Mouse (Mus musculus) forebrain, embryonic 16.5 days (tissue): ENCODE results near the gene Rimklb. TPM values are rescaled to one million over a fixed set of nuclear protein-coding genes. Genes with fewer than 3 reads are reported as not detected.
"Not testable (repeated sequence)": the region's sequence is repeated elsewhere in the genome, so short reads cannot be mapped to it uniquely, and the experiment has no call there.

ENCODE experiments used
- ATAC-seq: fragments of 200-750 bp; cut with Nextera tagmentation; 2 replicates; pipeline ENCODE4 v1.8.0; 2017; ENCODE audit warnings: mild to moderate bottlenecking, moderate library complexity
- H3K27ac ChIP-seq: fragments of 300-500 bp; sonication (generic); 2 replicates; pipeline ENCODE4 v1.5.1; 2014; ENCODE audit warnings: low read length, control low read depth
- H3K27me3 ChIP-seq: fragments of 300-500 bp; sonication (generic); replicated peaks from 2 replicates; pipeline ENCODE4 v1.6.1; 2014; ENCODE audit warnings: low read length; ENCODE audit not compliant: control insufficient read depth, insufficient read depth
- H3K36me3 ChIP-seq: fragments of 300-500 bp; sonication (generic); 2 replicates; pipeline ENCODE4 v1.6.1; 2014; ENCODE audit not compliant: control insufficient read depth, insufficient read depth
- H3K4me1 ChIP-seq: fragments of 300-500 bp; sonication (generic); replicated peaks from 2 replicates; pipeline ENCODE4 v1.6.1; 2014; ENCODE audit warnings: low read length; ENCODE audit not compliant: control insufficient read depth, insufficient read depth
- H3K4me2 ChIP-seq: fragments of 300-500 bp; sonication (generic); 2 replicates; pipeline ENCODE4 v1.6.1; 2014; ENCODE audit warnings: mild to moderate bottlenecking, low read length, control low read depth
- H3K4me3 ChIP-seq: fragments of 300-500 bp; sonication (generic); replicated peaks from 2 replicates; pipeline ENCODE4 v1.5.1; 2014; ENCODE audit warnings: mild to moderate bottlenecking, low read length, control low read depth
- H3K9ac ChIP-seq: fragments of 300-500 bp; sonication (generic); replicated peaks from 2 replicates; pipeline ENCODE4 v1.6.1; 2014; ENCODE audit warnings: low read depth, low read length, control low read depth
- H3K9me3 ChIP-seq: fragments of 300-500 bp; sonication (generic); 2 replicates; pipeline ENCODE4 v1.6.1; 2016; ENCODE audit warnings: low read length; ENCODE audit not compliant: control insufficient read depth
- WGBS: fragments of 180-500 bp; shearing (Covaris S2); extraction: QIAGEN DNeasy Blood & Tissue Kit; methylation state at CpG from one replicate; pipeline ENCODE4 v1.1.7; 2014; 5-methylcytosine and 5-hydroxymethylcytosine counted together
- polyA plus RNA-seq: library from polyadenylated mRNA; unstranded; fragments of >200 nt; fragmentation: Nextera tagmentation; extraction: Ambion mirVana; gene quantifications from 2 replicates; pipeline ENCODE4 v1.2.1, GENCODE M21; 2015

The Rimklb gene
- polyA plus RNA-seq, result 97.3 and 97.9 TPM in 2 replicates

DNA sequence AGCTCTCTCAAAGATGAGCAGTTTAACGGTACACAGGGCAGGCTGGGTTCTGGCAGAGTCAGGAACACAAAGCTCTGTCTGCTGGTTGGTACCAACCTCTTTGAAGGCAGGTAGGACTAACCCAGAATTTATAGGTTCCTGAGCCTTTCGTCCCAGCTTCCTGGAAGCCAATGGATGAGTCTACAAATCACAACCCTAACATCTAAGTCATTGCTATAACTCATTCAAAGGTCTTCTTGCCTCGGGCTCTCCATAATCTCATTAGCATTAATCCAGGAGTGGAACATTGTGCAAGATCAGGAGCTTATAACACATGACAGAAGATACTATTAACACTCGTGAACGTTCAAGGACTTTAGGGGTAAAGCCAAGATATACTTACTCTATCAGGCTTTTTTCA, at the start of gene Rimklb:
Gene Rimklb, minus strand, starts transcription at position 101 of the 400 bp plus-strand sequence.
- H3K27ac ChIP-seq, result no peak within 1 kb of the TSS
- no peak within 1 kb of the TSS for H3K4me3 ChIP-seq
- H3K4me2 ChIP-seq, result no peak within 1 kb of the TSS
- no peak within 1 kb of the TSS for H3K9ac ChIP-seq
- peaks cover 25% of the 10 kb centered on the region for H3K4me1 ChIP-seq
- H3K36me3 ChIP-seq, result no peaks in the 10 kb centered on the region
- H3K27me3 ChIP-seq, result no peaks in the 10 kb centered on the region
- no peaks in the 10 kb centered on the region for H3K9me3 ChIP-seq
- ATAC-seq, result no peak
- 72% methylated on average over 5 of the region's 5 CpGs for WGBS

DNA sequence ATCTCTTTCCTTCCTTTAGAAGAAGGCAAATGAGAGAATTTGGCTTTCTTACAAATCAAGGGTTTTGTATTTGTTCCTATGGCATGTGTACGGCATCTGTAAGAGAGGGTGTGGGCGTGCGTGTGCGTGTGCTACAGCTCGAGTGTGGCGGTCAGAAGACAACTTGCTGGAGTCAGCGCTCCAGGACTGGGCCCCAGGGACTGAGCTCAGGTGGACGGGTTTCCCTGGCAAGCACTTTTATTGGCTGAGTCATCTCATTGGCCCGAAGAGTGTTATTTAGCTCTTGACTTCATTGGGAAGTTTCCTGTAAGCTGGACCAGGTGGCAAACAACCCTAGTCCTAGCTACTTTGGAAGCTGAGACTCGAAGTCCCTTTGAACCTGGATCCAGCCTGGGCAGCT, 47.4 kb upstream of the Rimklb start:
- WGBS, result 79% methylated on average over 10 of the region's 10 CpGs
- no peak overlapping the region for H3K4me2 ChIP-seq
- no peak overlapping the region for H3K9ac ChIP-seq
- H3K27ac ChIP-seq, result no peak overlapping the region
- H3K36me3 ChIP-seq, result no peaks in the 10 kb centered on the region
- no peak overlapping the region for H3K4me3 ChIP-seq
- H3K4me1 ChIP-seq, result no peaks in the 10 kb centered on the region
- H3K27me3 ChIP-seq, result no peaks in the 10 kb centered on the region
- H3K9me3 ChIP-seq, result no peaks in the 10 kb centered on the region
- no peak for ATAC-seq

DNA sequence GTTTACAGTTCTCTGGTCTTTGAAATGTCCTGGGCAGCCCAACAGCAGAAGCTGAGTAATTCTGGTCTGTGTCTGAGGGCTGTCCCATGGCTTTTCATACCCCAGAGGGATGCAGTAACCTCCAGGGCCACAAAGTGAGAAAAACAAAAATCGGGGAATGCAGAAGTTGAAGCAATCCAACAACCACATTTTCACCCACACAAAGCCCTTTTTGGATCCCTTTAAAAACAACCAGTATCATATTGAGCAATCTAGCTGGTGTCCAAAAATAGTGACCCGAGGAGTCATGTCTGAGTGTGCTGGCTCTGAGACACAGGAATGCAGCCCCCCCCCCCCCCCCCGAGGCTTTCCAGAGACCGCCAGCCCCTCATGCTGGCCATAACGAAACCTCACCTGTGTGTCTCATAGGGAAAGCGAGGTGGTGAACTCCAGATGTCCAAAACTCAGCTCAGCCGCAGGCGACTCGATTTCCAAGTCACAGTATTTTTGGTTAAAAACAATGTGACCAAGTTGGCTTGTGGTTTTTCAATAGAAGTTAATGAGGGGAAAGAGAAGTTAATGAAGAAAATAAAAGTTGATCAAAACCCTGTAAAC, 46.8 kb upstream of the Rimklb start:
- no peak overlapping the region for H3K4me2 ChIP-seq
- ATAC-seq, result no peak
- WGBS, result 81% methylated on average over 9 of the region's 9 CpGs
- no peaks in the 10 kb centered on the region for H3K36me3 ChIP-seq
- H3K9ac ChIP-seq, result no peak overlapping the region
- H3K4me3 ChIP-seq, result no peak overlapping the region
- H3K4me1 ChIP-seq, result no peaks in the 10 kb centered on the region
- no peaks in the 10 kb centered on the region for H3K9me3 ChIP-seq
- no peak overlapping the region for H3K27ac ChIP-seq
- H3K27me3 ChIP-seq, result no peaks in the 10 kb centered on the region

GRCm38 (mm10) chr6:122544672-122545071, 46.1 kb upstream of the Rimklb start:
- WGBS, result 100% methylated on average over 1 of the region's 1 CpGs
- H3K27me3 ChIP-seq, result no peaks in the 10 kb centered on the region
- no peak for ATAC-seq

DNA sequence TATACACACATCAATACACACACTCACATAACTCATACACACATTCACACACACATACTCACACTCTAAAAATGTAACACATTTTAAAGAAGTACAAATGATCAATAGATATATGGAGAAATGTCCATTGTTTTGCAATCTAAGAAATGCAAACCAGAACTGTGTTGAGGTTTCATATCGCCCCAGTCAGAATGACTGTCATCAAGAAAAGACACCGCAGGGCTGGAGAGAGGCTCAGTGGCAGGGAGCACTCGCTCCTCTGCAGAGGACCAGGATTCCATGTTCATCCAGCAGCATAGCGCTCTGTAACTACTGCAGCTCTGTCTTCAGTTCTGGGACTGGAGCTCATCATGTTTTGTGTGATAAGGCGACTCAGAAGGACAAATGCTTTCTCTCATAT, 45.0 kb upstream of the Rimklb start:
- H3K27ac ChIP-seq, result no peak overlapping the region
- no peaks in the 10 kb centered on the region for H3K9me3 ChIP-seq
- H3K9ac ChIP-seq, result no peak overlapping the region
- H3K4me2 ChIP-seq, result no peak overlapping the region
- H3K4me1 ChIP-seq, result no peaks in the 10 kb centered on the region
- 87% methylated on average over 5 of the region's 5 CpGs for WGBS
- H3K36me3 ChIP-seq, result no peaks in the 10 kb centered on the region
- H3K4me3 ChIP-seq, result no peak overlapping the region
- no peaks in the 10 kb centered on the region for H3K27me3 ChIP-seq
- ATAC-seq, result no peak

More at GRCm38 (mm10) chr6:122544672-122545071, 46.1 kb upstream of the Rimklb start:
- Histone ChIP-seq H3K9me3 (no peaks in the 10 kb centered on the region), H3K4me2 (no peak overlapping the region), H3K9ac (no peak overlapping the region), H3K4me1 (no peaks in the 10 kb centered on the region), H3K4me3 (no peak overlapping the region), H3K27ac (no peak overlapping the region), H3K36me3 (no peaks in the 10 kb centered on the region)

DNA sequence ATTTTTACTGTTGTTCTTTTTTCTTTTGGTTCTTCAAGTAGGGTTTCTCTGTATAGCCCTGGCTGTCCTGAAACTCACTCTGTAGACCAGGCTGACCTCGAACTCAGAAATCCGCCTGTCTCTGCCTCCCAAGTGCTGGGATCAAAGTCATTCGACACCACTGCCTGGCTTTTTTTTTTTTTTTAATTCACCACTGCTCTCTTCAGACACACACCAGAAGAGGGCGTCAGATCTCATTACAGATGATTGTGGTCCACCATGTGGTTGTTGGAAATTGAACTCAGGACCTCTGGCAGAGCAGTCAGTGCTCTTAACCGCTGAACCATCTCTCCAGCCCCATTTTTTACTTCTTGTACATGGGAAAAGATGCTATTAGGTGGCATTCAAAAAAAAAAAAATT, 43.9 kb upstream of the Rimklb start:
- H3K9ac ChIP-seq, H3K4me3 ChIP-seq, H3K9me3 ChIP-seq, H3K4me2 ChIP-seq, ATAC-seq, H3K36me3 ChIP-seq, H3K4me1 ChIP-seq, H3K27ac ChIP-seq, H3K27me3 ChIP-seq: not testable (repeated sequence)
- 79% methylated on average over 5 of the region's 5 CpGs for WGBS

DNA sequence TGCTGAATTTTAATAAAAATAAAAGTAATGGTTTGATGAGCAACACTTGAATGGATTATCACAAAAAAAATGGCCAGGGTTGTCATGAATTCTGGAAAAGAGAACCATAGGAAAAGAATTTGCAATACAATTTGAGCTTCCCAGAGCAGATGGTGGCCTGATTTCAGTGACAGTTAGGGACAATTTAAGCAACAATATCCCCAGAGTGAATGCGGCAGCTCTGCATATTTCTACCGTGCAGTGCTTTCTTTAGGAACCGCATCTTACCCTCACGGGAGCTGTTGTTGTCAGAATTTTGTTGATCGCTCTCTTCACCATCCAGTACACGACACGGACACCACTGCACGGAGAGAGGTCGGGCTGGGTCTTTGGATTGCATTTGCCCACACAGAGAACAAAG, 41.0 kb upstream of the Rimklb start:
- no peaks in the 10 kb centered on the region for H3K9me3 ChIP-seq
- H3K4me3 ChIP-seq, result no peak overlapping the region
- WGBS, result 80% methylated on average over 9 of the region's 9 CpGs
- no peak overlapping the region for H3K27ac ChIP-seq
- H3K36me3 ChIP-seq, result no peaks in the 10 kb centered on the region
- no peaks in the 10 kb centered on the region for H3K27me3 ChIP-seq
- H3K4me1 ChIP-seq, result no peaks in the 10 kb centered on the region
- H3K9ac ChIP-seq, result no peak overlapping the region
- H3K4me2 ChIP-seq, result no peak overlapping the region
- no peak for ATAC-seq

GRCm38 (mm10) chr6:122534032-122534431, 35.5 kb upstream of the Rimklb start:
- Histone ChIP-seq H3K27ac (no peak overlapping the region), H3K9me3 (no peaks in the 10 kb centered on the region), H3K36me3 (no peaks in the 10 kb centered on the region), H3K4me2 (no peak overlapping the region), H3K4me1 (0 out of 2 replicates have a peak, but pooled peaks cover 3% of the 10 kb centered on the region), H3K27me3 (no peaks in the 10 kb centered on the region), H3K4me3 (no peak overlapping the region), H3K9ac (no peak overlapping the region)
- WGBS, result 18% methylated on average over 3 of the region's 3 CpGs
- no peak for ATAC-seq

DNA sequence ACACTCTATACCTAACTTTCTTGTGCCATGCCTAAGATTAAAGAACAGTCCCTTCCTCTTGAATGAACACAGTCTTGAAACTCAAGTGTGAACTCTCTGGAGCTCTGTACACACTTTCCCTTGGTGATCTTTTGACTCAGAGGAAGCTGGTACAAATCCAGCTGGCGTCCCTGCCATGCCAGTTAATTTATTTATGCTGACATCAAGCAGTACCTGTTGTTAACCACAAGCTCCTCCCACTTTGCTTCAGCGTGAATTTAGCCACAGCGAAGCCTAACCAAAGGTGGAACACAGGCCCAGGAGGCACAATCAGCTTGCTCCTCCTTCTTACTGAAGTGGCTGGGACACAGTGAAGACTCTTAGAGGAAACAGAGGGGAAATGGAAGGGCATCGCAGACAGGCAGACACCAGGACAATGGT, 34.3 kb upstream of the Rimklb start:
- WGBS, result 5% methylated on average over 4 of the region's 4 CpGs
- Histone ChIP-seq H3K4me2 (peak overlapping the region; percentile 22; the same call in 1 of the 2 replicates), H3K4me1 (0 out of 2 replicates have a peak, but pooled peaks cover 3% of the 10 kb centered on the region), H3K9ac (0 out of 2 replicates have a peak overlapping the region, but pooled peaks have one; percentile 12), H3K27ac (no peak overlapping the region), H3K4me3 (peak overlapping the region; percentile 7; the same call in 1 of the 2 replicates), H3K27me3 (no peaks in the 10 kb centered on the region), H3K36me3 (no peaks in the 10 kb centered on the region), H3K9me3 (no peaks in the 10 kb centered on the region)
- ATAC-seq, result peak; percentile 66; the same call in 1 of the 2 replicates
